Mouse (Mus musculus): ENCODE measurements around the gene Bcat1. TPM values are rescaled to one million over a fixed set of nuclear protein-coding genes. Genes with fewer than 3 reads are reported as not detected.

The Bcat1 gene
- total RNA-seq, 2 experiments from 2014 or later, result 96.8 to 105 TPM

DNA sequence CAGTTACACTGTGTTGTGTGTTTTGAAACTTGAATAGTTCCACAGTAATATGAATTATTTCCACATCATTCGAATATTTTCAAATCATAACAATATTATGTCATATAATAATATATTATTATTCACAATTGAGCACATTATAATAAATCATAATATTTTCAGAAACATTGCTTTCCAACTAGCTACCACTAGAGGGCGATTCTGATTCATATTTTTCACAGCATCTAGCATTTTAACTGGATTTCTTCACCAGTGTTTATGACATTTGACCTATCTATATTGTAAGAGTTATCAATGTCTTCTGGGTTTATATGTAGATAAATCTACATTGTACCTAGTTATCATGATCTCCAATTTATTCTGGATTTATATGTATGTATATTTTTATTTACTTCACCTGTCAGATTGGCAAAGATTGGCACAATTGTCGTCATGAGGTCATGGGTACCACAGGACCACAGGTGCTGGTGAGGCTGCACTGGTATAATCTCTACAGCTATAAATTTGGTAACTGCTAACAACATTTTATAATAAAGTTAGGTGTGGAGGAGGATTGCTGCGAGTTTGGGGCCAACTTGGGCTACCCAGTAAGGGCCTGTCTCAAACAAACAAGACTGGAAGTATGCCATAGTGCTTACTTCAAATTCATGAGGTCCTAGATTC is 12.6 kb upstream of the Bcat1 start:
- DNase-seq (ENCODE audit: low spot score in 2 of 2), result no peak
- no peak overlapping the region for H3K4me3 ChIP-seq
- TF ChIP-seq CTCF (conservative IDR thresholded peaks at IDR 0.05), result peak; percentile 87
- H3K27ac ChIP-seq, result no peak overlapping the region

DNA sequence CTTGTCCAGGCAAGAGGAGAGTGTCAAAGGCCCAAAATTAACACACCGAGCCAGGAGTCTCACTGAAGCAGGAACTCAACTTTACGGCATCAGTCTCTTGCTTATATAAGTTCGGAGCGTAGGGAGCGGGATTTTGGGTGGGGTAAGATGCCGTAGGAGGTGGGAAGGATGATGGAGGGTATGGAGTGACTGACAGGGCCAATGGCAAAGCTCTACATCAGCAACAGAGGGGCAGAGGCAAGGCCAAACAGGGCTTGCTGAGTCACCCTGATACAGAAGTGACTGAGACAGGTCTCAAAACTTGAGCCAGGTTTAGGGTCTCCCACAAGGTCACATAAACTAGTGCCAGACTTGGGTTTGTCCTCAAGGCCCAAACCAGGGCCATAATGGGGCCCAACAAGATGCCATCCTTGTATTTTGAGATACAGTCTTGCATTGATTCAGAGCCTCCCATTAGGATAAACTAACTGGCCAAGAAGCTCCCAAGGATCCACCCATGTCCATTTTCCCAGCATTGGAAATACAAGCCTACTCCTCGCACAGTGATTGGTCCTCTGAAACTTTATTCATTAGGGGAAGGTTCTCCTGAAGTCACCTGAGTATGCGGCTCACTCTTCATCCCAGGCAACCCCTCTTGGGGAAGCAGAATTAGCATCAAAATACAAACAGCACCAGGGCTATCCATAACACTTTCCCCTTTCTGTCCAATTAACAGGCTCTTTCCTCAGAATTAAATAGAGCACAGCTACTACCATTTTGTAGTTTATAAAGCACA is 8.5 kb upstream of the Bcat1 start:
- no peak for TF ChIP-seq CTCF (conservative IDR thresholded peaks at IDR 0.05)
- H3K27ac ChIP-seq, result no peak overlapping the region
- no peak overlapping the region for H3K4me3 ChIP-seq
- DNase-seq (ENCODE audit: low spot score in 2 of 2), result no peak

DNA sequence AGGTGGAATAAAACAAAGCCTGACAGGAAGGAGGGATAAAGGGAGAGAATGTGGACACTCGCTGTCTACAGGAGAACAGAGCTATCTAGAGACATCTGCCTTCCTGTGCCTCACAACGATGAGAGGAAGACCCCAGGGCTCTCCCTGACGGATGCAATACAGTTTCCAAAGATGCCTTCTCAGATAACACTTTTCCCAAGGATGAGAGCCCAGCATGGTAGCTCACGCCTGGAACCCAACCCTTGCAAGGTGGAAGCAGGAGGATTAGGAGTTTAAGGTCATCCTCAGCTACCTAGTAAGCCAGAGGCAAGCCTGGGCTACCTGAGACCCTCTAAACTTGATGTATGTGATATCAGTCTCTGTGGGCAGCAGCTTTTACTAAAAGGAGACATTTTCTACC is 5.7 kb upstream of the Bcat1 start:
- H3K4me3 ChIP-seq, result no peak overlapping the region
- no peak overlapping the region for H3K27ac ChIP-seq
- no peak for TF ChIP-seq CTCF (conservative IDR thresholded peaks at IDR 0.05)
- no peak for DNase-seq (ENCODE audit: low spot score in 2 of 2)

DNA sequence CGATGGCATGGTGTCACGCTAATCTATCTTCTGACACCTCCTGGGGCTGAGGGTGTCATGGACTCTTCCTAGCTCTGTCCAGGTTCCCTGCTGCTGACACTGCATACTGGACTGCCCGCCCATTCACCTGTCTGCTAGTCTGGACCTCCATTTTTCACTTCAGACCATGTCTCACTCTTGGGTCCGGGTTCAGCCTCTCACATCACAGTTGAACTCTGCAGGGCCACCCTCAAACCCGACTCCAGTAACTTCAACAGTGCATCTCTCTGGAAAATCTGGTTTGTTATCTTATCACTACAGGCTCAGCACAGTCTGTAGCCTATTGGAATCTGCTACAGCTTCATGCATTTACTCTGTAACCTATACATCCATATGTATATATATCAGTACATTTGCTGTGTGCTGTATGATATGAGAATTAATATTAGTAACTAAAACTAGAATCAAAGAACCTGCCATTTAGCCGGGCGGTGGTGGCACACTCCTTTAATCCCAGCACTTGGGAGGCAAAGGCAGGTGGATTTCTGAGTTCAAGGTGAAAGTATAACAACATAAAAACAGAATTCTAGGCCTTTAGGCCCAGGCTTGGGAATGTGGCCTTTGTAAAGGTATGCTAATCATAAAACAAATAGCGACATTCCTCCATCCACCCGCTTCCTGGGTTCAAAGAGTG is 3.2 kb upstream of the Bcat1 start:
- no peak overlapping the region for H3K4me3 ChIP-seq
- DNase-seq (ENCODE audit: low spot score in 2 of 2), result no peak
- no peak for TF ChIP-seq CTCF (conservative IDR thresholded peaks at IDR 0.05)
- H3K27ac ChIP-seq, result no peak overlapping the region

DNA sequence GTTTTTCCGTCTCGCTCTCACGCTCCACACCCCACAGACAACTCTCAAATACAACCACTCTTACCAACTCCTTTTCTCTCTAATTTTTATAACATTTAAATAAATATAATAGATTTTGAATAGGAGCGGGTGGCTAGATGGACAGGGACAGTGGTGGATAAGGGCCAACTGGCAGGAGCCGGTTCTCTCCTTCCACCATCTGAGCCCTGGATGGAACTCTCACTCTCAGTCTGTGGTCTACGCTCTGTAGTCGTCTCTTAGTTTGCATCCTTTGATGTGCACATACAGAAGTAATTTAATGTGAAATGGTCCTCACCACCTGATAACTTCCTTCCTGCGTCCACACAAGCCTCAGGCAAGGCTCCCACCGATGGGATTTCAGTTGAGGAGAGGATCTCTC is 302 bp upstream of the Bcat1 start:
- TF ChIP-seq CTCF (conservative IDR thresholded peaks at IDR 0.05), result no peak
- no peak for DNase-seq (ENCODE audit: low spot score in 2 of 2)
- Histone ChIP-seq H3K4me3 (peak overlapping the region; percentile 59), H3K27ac (no peak overlapping the region)

DNA sequence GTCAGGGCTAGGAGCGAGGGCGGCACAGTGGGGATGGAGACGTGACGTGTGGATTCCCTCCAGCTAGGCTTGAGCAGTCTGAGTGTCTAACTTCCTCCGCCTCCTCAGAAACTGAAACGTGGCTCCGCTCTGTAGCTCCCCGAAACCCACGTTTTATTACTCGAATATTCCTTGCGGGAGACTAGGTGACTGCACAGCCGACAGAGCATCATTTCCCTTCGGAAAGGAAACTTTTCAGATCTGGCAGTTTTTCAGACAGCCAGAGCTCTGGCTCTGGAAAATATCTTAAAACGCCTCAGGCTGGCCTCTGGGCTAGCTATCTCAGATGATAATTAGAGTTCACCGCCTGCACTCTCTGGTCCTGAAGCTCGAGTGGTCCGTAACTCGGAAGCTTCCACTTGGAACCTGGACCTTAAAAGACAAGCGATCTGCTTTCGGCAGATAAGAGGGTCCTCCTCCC is 866 bp downstream of the Bcat1 start:
- Histone ChIP-seq H3K27ac (no peak overlapping the region), H3K4me3 (peak overlapping the region; percentile 59)
- DNase-seq (ENCODE audit: low spot score in 2 of 2), result peak; percentile 16 to 51
- TF ChIP-seq CTCF (conservative IDR thresholded peaks at IDR 0.05), result no peak

DNA sequence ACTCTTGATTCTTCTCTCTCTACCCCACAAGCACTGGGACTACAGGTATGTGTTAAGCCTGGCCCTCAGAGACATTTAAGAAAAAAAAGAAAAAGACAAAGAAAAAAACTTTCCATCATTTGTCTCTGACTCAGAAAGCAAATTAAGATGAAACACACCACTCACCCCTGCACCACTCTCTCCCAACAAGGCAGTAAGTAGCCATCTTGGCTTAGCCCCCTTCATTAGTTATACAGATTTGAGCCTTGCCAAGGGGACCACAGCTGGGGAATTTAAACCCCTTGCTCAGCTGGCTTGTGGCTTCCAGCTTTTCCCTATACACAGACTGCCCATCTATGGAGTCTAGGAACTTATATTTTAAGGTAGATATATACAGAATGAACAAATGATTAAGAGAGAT is 1.5 kb downstream of the Bcat1 start:
- no peak for TF ChIP-seq CTCF (conservative IDR thresholded peaks at IDR 0.05)
- Histone ChIP-seq H3K27ac (no peak overlapping the region), H3K4me3 (no peak overlapping the region; the same call in 1 of the 2 replicates)
- no peak for DNase-seq (ENCODE audit: low spot score in 2 of 2)

DNA sequence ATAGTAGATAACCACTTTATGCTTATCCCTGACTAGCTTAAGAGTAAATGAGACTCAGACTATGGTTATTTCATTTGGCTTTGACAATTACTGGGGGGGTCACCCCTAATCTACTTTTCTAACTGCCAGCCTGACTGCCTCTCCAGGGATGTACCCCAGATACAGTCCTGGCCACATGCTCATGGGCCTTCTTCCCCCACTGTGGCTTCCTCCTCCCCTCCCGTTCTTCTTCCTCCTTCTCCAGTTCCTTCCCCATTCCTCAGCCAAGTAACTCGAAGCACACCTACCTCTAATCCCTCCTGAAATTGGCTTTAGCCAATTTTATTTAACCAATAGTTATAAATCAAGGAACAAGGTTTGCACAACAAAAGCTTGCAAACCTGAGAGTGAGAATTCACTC is 6.1 kb downstream of the Bcat1 start:
- no peak for TF ChIP-seq CTCF (conservative IDR thresholded peaks at IDR 0.05)
- DNase-seq (ENCODE audit: low spot score in 2 of 2), result no peak
- Histone ChIP-seq H3K4me3 (no peak overlapping the region), H3K27ac (no peak overlapping the region)

DNA sequence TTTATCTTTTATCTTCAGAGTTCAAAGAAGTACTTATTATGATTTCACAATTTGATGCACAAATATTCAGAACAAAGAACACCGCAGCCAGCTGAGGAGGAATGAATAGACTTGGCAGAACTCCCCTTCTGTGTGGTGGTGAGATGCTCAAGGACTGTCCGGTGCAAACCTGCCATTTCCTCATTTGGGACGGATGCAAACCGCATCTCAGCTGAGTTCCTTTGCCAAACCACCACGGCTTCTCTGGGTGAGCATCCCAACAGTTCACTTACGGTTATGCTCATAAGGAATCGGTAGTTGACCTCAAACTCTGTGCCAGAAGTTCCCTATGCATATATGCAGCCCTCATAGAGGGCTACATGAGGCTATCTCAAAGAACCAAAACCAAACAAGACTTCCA is 6.6 kb downstream of the Bcat1 start:
- H3K27ac ChIP-seq, result no peak overlapping the region
- DNase-seq (ENCODE audit: low spot score in 2 of 2), result no peak
- no peak overlapping the region for H3K4me3 ChIP-seq
- TF ChIP-seq CTCF (conservative IDR thresholded peaks at IDR 0.05), result no peak

DNA sequence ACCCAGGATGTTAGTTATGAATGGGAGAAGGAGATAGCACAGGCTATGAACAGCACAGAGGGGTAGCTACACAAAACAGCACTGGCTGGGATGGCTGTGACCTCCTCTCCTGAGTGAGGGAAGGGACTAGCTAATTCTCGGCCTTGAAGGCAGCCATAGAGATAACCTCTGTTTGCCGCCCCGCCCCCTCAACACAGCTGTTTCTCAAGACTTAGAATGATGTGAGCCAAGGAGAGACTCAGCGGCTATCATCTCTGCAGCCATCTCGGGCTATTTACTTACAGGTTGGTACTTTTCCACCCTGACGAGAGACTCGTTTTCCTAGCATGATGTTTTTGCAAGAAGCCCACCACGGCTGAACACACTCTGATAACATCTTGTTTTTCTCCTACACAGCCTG is 8.3 kb downstream of the Bcat1 start:
- no peak overlapping the region for H3K4me3 ChIP-seq
- no peak for DNase-seq (ENCODE audit: low spot score in 2 of 2)
- H3K27ac ChIP-seq, result no peak overlapping the region
- no peak for TF ChIP-seq CTCF (conservative IDR thresholded peaks at IDR 0.05)

DNA sequence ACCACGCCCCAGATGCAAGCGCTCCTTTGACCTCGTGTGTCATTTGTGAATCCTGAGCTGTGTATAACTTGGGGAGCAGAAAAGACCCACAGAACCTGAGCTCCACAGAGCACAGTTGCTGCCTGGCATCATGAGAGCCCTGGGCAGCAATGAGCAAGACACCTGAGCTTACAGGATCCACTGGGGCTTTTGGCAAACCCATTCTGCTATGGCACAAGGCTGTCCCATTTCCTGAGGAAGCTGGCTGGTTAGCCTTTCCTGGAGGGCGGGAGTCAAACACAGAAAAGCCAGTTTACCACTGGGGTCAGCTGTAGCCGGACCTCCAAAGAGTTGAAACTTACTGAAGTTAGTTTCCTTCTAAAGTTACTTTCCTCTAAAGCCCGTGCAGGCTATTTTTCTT is 9.6 kb downstream of the Bcat1 start:
- no peak for DNase-seq (ENCODE audit: low spot score in 2 of 2)
- no peak for TF ChIP-seq CTCF (conservative IDR thresholded peaks at IDR 0.05)
- Histone ChIP-seq H3K27ac (no peak overlapping the region), H3K4me3 (no peak overlapping the region)

DNA sequence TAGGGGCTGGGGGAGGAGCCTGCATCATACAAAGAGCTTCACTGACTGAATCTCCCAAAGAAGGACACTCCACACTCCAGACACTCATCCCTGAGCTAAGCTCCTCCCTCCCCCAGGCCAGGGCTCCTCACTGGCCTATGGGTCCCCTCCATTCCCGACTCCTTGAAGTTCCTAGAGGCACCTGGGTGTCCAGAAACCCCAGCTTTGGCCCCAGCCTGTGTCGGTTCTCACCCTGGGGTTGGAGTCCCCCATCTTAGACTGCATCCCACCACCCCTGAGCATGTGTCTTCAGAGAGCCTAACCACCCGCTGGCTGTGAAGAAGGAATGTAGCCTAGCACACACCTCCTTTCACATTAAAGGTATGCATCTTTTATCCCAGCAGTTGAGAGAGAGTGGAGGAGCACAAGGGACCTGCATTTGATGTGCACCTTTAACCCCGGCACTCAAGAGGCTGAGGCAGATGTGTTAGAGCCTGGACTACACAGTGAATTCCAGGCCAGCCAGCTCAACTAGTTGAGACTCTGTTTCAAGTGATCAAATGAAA is 10.6 kb downstream of the Bcat1 start:
- TF ChIP-seq CTCF (conservative IDR thresholded peaks at IDR 0.05), result no peak
- Histone ChIP-seq H3K4me3 (no peak overlapping the region), H3K27ac (no peak overlapping the region)
- DNase-seq (ENCODE audit: low spot score in 2 of 2), result no peak

DNA sequence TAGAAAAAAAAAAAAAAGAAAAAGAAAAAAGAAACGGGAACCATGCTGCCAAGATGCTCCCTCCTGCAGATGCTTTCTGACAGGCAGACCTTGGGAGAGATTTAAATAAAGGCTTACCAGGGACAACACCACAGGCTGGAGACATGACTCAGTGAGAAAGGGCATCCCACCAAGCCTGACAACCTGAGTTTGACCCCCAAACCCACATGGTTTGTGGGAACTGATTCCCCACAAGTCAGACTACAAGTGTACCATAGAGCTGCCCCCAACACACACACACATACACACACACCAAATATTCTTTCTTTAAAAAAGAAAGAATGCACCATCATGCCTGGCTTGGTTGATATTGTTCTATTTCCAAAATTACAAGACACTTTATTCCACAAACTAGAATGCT is 11.9 kb downstream of the Bcat1 start:
- TF ChIP-seq CTCF (conservative IDR thresholded peaks at IDR 0.05), result no peak
- DNase-seq (ENCODE audit: low spot score in 2 of 2), result no peak
- Histone ChIP-seq H3K27ac (no peak overlapping the region), H3K4me3 (no peak overlapping the region)
